Mouse (Mus musculus) heart, embryonic 10.5 days (tissue): ENCODE results near the gene Ceacam9. TPM values are rescaled to one million over a fixed set of nuclear protein-coding genes. Genes with fewer than 3 reads are reported as not detected.

Source experiments
- DNase-seq: peaks from one replicate; pipeline ENCODE4 v3.0.0-alpha.2; 2017; ENCODE audit warnings: low spot score
- H3K27ac ChIP-seq: fragments of 300-500 bp; sonication (generic); 2 replicates; pipeline ENCODE4 v1.5.1; 2016; ENCODE audit warnings: mild to moderate bottlenecking
- H3K27me3 ChIP-seq: fragments of 300-500 bp; sonication (generic); 2 replicates; pipeline ENCODE4 v1.6.1; 2016; ENCODE audit warnings: mild to moderate bottlenecking; ENCODE audit not compliant: poor library complexity, insufficient read depth, severe bottlenecking
- H3K36me3 ChIP-seq: fragments of 300-500 bp; sonication (generic); 2 replicates; pipeline ENCODE4 v1.6.1; 2016; ENCODE audit warnings: mild to moderate bottlenecking, moderate library complexity
- H3K4me1 ChIP-seq: fragments of 300-500 bp; sonication (generic); 2 replicates; pipeline ENCODE4 v1.6.1; 2016; ENCODE audit warnings: mild to moderate bottlenecking
- H3K4me3 ChIP-seq: fragments of 300-500 bp; sonication (generic); 2 replicates; pipeline ENCODE4 v1.5.1; 2016; ENCODE audit warnings: mild to moderate bottlenecking, moderate library complexity
- H3K9me3 ChIP-seq: fragments of 300-500 bp; sonication (generic); 2 replicates; pipeline ENCODE4 v1.6.1; 2016; ENCODE audit warnings: mild to moderate bottlenecking, moderate library complexity
- WGBS: fragments of 180-500 bp; shearing (Covaris S2); methylation state at CpG from one replicate; pipeline ENCODE4 v1.1.7; 2016; 5-methylcytosine and 5-hydroxymethylcytosine counted together
- polyA plus RNA-seq: library from polyadenylated mRNA; unstranded; fragments of >200 nt; fragmentation: Nextera tagmentation; extraction: Ambion mirVana; gene quantifications from 2 replicates; pipeline ENCODE4 v1.2.1, GENCODE M21; 2016

The Ceacam9 gene
- polyA plus RNA-seq, 1 experiment from 2014 or later: not detected

- Histone ChIP-seq H3K27me3 (no peaks in the 10 kb centered on the region), H3K4me3 (no peak overlapping the region), H3K27ac (no peak overlapping the region), H3K9me3 (no peaks in the 10 kb centered on the region), H3K36me3 (peaks cover 30% of the 10 kb centered on the region), H3K4me1 (peaks cover 11% of the 10 kb centered on the region)
- no peak for DNase-seq
- 82% methylated on average over 12 of the region's 12 CpGs for WGBS
These were observed 30.3 kb downstream of the Ceacam9 start for GRCm38 (mm10) chr7:16752016-16752415.

- 31% methylated on average over 17 of the region's 17 CpGs for WGBS
- Histone ChIP-seq H3K4me3 (no peak overlapping the region; the same call in 1 of the 2 replicates), H3K9me3 (no peaks in the 10 kb centered on the region), H3K4me1 (peaks cover 15% of the 10 kb centered on the region), H3K27ac (peak overlapping the region; percentile 42; the same call in 1 of the 2 replicates), H3K36me3 (no peaks in the 10 kb centered on the region), H3K27me3 (no peaks in the 10 kb centered on the region)
- no peak for DNase-seq
These were observed 33.8 kb downstream of the Ceacam9 start for GRCm38 (mm10) chr7:16755362-16756017.

- H3K27ac ChIP-seq: no peak overlapping the region
- DNase-seq: no peak
- H3K36me3 ChIP-seq: no peaks in the 10 kb centered on the region
- H3K4me3 ChIP-seq: no peak overlapping the region
- 73% methylated on average over 11 of the region's 11 CpGs for WGBS
- no peaks in the 10 kb centered on the region for H3K27me3 ChIP-seq
- peaks cover 26% of the 10 kb centered on the region for H3K4me1 ChIP-seq
- no peaks in the 10 kb centered on the region for H3K9me3 ChIP-seq
These were observed 37.3 kb downstream of the Ceacam9 start for GRCm38 (mm10) chr7:16758872-16759574.

GRCm38 (mm10) chr7:16760292-16760691 lies 38.6 kb downstream of the Ceacam9 start:
- Histone ChIP-seq H3K4me3 (no peak overlapping the region), H3K36me3 (no peaks in the 10 kb centered on the region), H3K9me3 (no peaks in the 10 kb centered on the region), H3K27ac (no peak overlapping the region), H3K4me1 (peaks cover 23% of the 10 kb centered on the region), H3K27me3 (no peaks in the 10 kb centered on the region)
- DNase-seq: no peak
- WGBS: 14% methylated on average over 8 of the region's 8 CpGs

GRCm38 (mm10) chr7:16761005-16761481 lies 39.3 kb downstream of the Ceacam9 start:
- Histone ChIP-seq H3K9me3 (no peaks in the 10 kb centered on the region), H3K27ac (peak overlapping the region; percentile 11; the same call in 1 of the 2 replicates), H3K36me3 (no peaks in the 10 kb centered on the region), H3K4me1 (peaks cover 19% of the 10 kb centered on the region), H3K4me3 (no peak overlapping the region), H3K27me3 (no peaks in the 10 kb centered on the region)
- no peak for DNase-seq
- 50% methylated on average over 10 of the region's 10 CpGs for WGBS

- H3K27me3 ChIP-seq: no peaks in the 10 kb centered on the region
- H3K9me3 ChIP-seq: no peaks in the 10 kb centered on the region
- WGBS: 42% methylated on average over 5 of the region's 5 CpGs
- DNase-seq: no peak
- no peak overlapping the region for H3K27ac ChIP-seq
- no peak overlapping the region for H3K4me3 ChIP-seq
- H3K36me3 ChIP-seq: no peaks in the 10 kb centered on the region
- H3K4me1 ChIP-seq: peaks cover 25% of the 10 kb centered on the region
These were observed 39.9 kb downstream of the Ceacam9 start for GRCm38 (mm10) chr7:16761630-16762029.

GRCm38 (mm10) chr7:16763463-16764218 lies 41.9 kb downstream of the Ceacam9 start:
- Histone ChIP-seq H3K27ac (no peak overlapping the region), H3K4me1 (peaks cover 28% of the 10 kb centered on the region), H3K9me3 (no peaks in the 10 kb centered on the region), H3K36me3 (no peaks in the 10 kb centered on the region), H3K4me3 (no peak overlapping the region), H3K27me3 (no peaks in the 10 kb centered on the region)
- no peak for DNase-seq
- WGBS: 83% methylated on average over 7 of the region's 7 CpGs

GRCm38 (mm10) chr7:16766443-16766842 lies 44.7 kb downstream of the Ceacam9 start:
- Histone ChIP-seq H3K27ac (peak overlapping the region; percentile 25; the same call in 1 of the 2 replicates), H3K36me3 (no peaks in the 10 kb centered on the region), H3K4me3 (no peak overlapping the region), H3K9me3 (peaks cover 3% of the 10 kb centered on the region; the same call in 1 of the 2 replicates), H3K4me1 (peaks cover 18% of the 10 kb centered on the region), H3K27me3 (no peaks in the 10 kb centered on the region)
- DNase-seq: no peak
- WGBS: 50% methylated on average over 2 of the region's 2 CpGs

Other genes starting within 250 kb of the Ceacam9 start
- 0.34 and 0.45 TPM in 2 replicates for gene Npas1, start 244.2 kb upstream of the Ceacam9 start, polyA plus RNA-seq
- gene Arhgap35, start 106.9 kb upstream of the Ceacam9 start, polyA plus RNA-seq: 18.3 and 20.0 TPM in 2 replicates
- gene Ceacam15, start 46.2 kb upstream of the Ceacam9 start, polyA plus RNA-seq: 0.19 and 0.30 TPM in 2 replicates
- 243 and 270 TPM in 2 replicates for gene Ap2s1, start 16.5 kb downstream of the Ceacam9 start, polyA plus RNA-seq
- 47.0 TPM in 2 replicates for gene Slc1a5, start 59.4 kb downstream of the Ceacam9 start, polyA plus RNA-seq
- 101 and 107 TPM in 2 replicates for gene Strn4, start 94.0 kb downstream of the Ceacam9 start, polyA plus RNA-seq
- 29.5 and 36.7 TPM in 2 replicates for gene Fkrp, start 94.8 kb downstream of the Ceacam9 start, polyA plus RNA-seq
- 8.9 and 9.4 TPM in 2 replicates for gene Prkd2, start 121.0 kb downstream of the Ceacam9 start, polyA plus RNA-seq
- 5.0 and 7.2 TPM in 2 replicates for gene Dact3, start 153.4 kb downstream of the Ceacam9 start, polyA plus RNA-seq
- 3.0 and 6.3 TPM in 2 replicates for gene Gng8, start 169.9 kb downstream of the Ceacam9 start, polyA plus RNA-seq
- gene Ptgir, start 184.6 kb downstream of the Ceacam9 start, polyA plus RNA-seq: 0.15 and 0.51 TPM in 2 replicates
- gene Calm3, start 202.2 kb downstream of the Ceacam9 start, polyA plus RNA-seq: 114 and 117 TPM in 2 replicates
- gene Pnmal2, start 222.8 kb downstream of the Ceacam9 start, polyA plus RNA-seq: 1.7 and 2.2 TPM in 2 replicates
- gene Pnmal1, start 237.8 kb downstream of the Ceacam9 start, polyA plus RNA-seq: 0.16 and 0.30 TPM in 2 replicates